Mouse (Mus musculus) liver, embryonic 14.5 days (tissue): Measurements from ENCODE around the gene Alox12b. TPM values are rescaled to one million over a fixed set of nuclear protein-coding genes. Genes with fewer than 3 reads are reported as not detected.

ENCODE experiments used
- ATAC-seq: fragments of 200-750 bp; cut with Nextera tagmentation; 2 replicates; pipeline ENCODE4 v1.8.0; 2017; ENCODE audit warnings: moderate number of reproducible peaks, mild to moderate bottlenecking, moderate library complexity; ENCODE audit not compliant: insufficient read depth
- DNase-seq, 3 experiments: peaks; one replicate each; pipeline ENCODE4 v3.0.0-alpha.2; 2012 to 2013; ENCODE audit warnings: low read depth in 3 of 3, low spot score in 3 of 3
- H3K27ac ChIP-seq: fragments of 300-500 bp; sonication (generic); 2 replicates; pipeline ENCODE4 v1.5.1; 2014; ENCODE audit warnings: moderate library complexity, mild to moderate bottlenecking, control low read depth, inconsistent platforms
- H3K27me3 ChIP-seq: fragments of 300-500 bp; sonication (generic); 2 replicates; pipeline ENCODE4 v1.6.1; 2014; ENCODE audit warnings: mild to moderate bottlenecking, low read length, moderate library complexity; ENCODE audit not compliant: control insufficient read depth, insufficient read depth
- H3K36me3 ChIP-seq: fragments of 300-500 bp; sonication (generic); replicated peaks from 2 replicates; pipeline ENCODE4 v1.6.1; 2014; ENCODE audit warnings: low read depth; ENCODE audit not compliant: control insufficient read depth, insufficient read depth
- H3K4me1 ChIP-seq, 2 experiments: fragments of 200-500 bp in 1 of 2; fragments of 300-500 bp in 1 of 2; sonication (generic) in 1 of 2; replicated peaks; 2 replicates each; pipeline ENCODE4 v1.6.1; 2012 to 2014; ENCODE audit warnings: antibody characterized with exemption in 1 of 2, inconsistent platforms in 1 of 2, low read length in 1 of 2; ENCODE audit not compliant: control insufficient read depth in 2 of 2, insufficient read depth in 2 of 2
- H3K4me2 ChIP-seq: fragments of 300-500 bp; sonication (generic); 2 replicates; pipeline ENCODE4 v1.6.1; 2014; ENCODE audit warnings: low read depth, mild to moderate bottlenecking, control low read depth, moderate library complexity
- H3K4me3 ChIP-seq, 2 experiments: fragments of 200-500 bp in 1 of 2; fragments of 300-500 bp in 1 of 2; sonication (generic) in 1 of 2; 2 replicates each; pipeline ENCODE4 v1.5.1; 2012 to 2014; ENCODE audit warnings: low read depth in 2 of 2, low read length in 2 of 2, mild to moderate bottlenecking in 2 of 2, control low read depth in 1 of 2, inconsistent platforms in 1 of 2, moderate library complexity in 1 of 2; ENCODE audit not compliant: insufficient read depth in 1 of 2
- H3K9ac ChIP-seq: fragments of 300-500 bp; sonication (generic); replicated peaks from 2 replicates; pipeline ENCODE4 v1.6.1; 2014; ENCODE audit warnings: mild to moderate bottlenecking, control low read depth, moderate library complexity
- H3K9me3 ChIP-seq: fragments of 300-500 bp; sonication (generic); 2 replicates; pipeline ENCODE4 v1.6.1; 2016; ENCODE audit warnings: low read length, mixed read lengths; ENCODE audit not compliant: control insufficient read depth
- CTCF ChIP-seq: IDR thresholded peaks from 2 replicates; pipeline ENCODE4 v1.5.1; 2016; ENCODE audit warnings: antibody characterized with exemption, low read depth, control low read depth
- EP300 ChIP-seq: IDR thresholded peaks from 2 replicates; pipeline ENCODE4 v1.6.1; 2016; ENCODE audit warnings: antibody characterized with exemption, low read depth
- WGBS: fragments of 180-500 bp; shearing (Covaris S2); extraction: QIAGEN DNeasy Blood & Tissue Kit; methylation state at CpG from one replicate; pipeline ENCODE4 v1.1.7; 2014; ENCODE audit not compliant: insufficient replicate concordance; 5-methylcytosine and 5-hydroxymethylcytosine counted together
- polyA plus RNA-seq, 2 experiments: library from polyadenylated mRNA; depleted of rRNA in 1 of 2; stranded (reverse) in 1 of 2; unstranded in 1 of 2; fragments of >200 nt; fragmentation: Nextera tagmentation in 1 of 2; extraction: Ambion mirVana in 1 of 2; gene quantifications; 2 replicates each; pipeline versions ENCODE4 v1.2.1 to v1.2.3; 2012 to 2014

Alox12b gene
- polyA plus RNA-seq (2012; rRNA removed) (not detected in 2 replicates), polyA plus RNA-seq (2014; fragmentation: Nextera tagmentation; extraction: Ambion mirVana) (not detected in 2 replicates)

- H3K9me3 ChIP-seq = no peaks in the 10 kb centered on the region
- peaks cover 18% of the 10 kb centered on the region for H3K27me3 ChIP-seq
- ATAC-seq (no peak), DNase-seq (no peak)
- H3K27ac ChIP-seq = no peak within 1 kb of the TSS
- 4% methylated on average over 17 of the region's 18 CpGs for WGBS
- no peak within 1 kb of the TSS for H3K9ac ChIP-seq
- H3K4me3 ChIP-seq = no peak within 1 kb of the TSS
- H3K4me2 ChIP-seq = no peak within 1 kb of the TSS
- no peaks in the 10 kb centered on the region for H3K4me1 ChIP-seq
- no peaks in the 10 kb centered on the region for H3K36me3 ChIP-seq
- no peak for TF ChIP-seq CTCF
- no peak for TF ChIP-seq EP300
Measured at GRCm38 (mm10) chr11:69156800-69157199, at the start of gene Alox12b. Alox12b (plus strand) TSS chr11:69156989.

- H3K27ac ChIP-seq = no peak overlapping the region
- H3K4me3 ChIP-seq = no peak overlapping the region
- peaks cover 8% of the 10 kb centered on the region for H3K36me3 ChIP-seq
- ATAC-seq = no peak
- peaks cover 4 to 17% of the 10 kb centered on the region in 2 experiments for H3K4me1 ChIP-seq
- H3K9me3 ChIP-seq = no peaks in the 10 kb centered on the region
- TF ChIP-seq EP300 (no peak), CTCF (no peak)
- no peak for DNase-seq
- WGBS = 74% methylated on average over 11 of the region's 11 CpGs
- H3K4me2 ChIP-seq = no peak overlapping the region
- H3K27me3 ChIP-seq = no peaks in the 10 kb centered on the region; the same call in 1 of the 2 replicates
- H3K9ac ChIP-seq = no peak overlapping the region
Measured at GRCm38 (mm10) chr11:69107676-69108075, 49.1 kb upstream of the Alox12b start.

- Histone ChIP-seq H3K4me2 (no peak overlapping the region), H3K27ac (no peak overlapping the region), H3K36me3 (peaks cover 8% of the 10 kb centered on the region), H3K4me3 (no peak overlapping the region), H3K9me3 (no peaks in the 10 kb centered on the region), H3K27me3 (no peaks in the 10 kb centered on the region; the same call in 1 of the 2 replicates), H3K4me1 (peaks cover 4 to 17% of the 10 kb centered on the region in 2 experiments), H3K9ac (no peak overlapping the region)
- no peak for TF ChIP-seq EP300
- TF ChIP-seq CTCF = no peak
- DNase-seq = no peak
- WGBS = 81% methylated on average over 9 of the region's 9 CpGs
- no peak for ATAC-seq
Measured at GRCm38 (mm10) chr11:69108223-69108622, 48.6 kb upstream of the Alox12b start.

GRCm38 (mm10) chr11:69109032-69109900, 47.5 kb upstream of the Alox12b start:
- H3K27me3 ChIP-seq = no peaks in the 10 kb centered on the region; the same call in 1 of the 2 replicates
- peaks cover 3% of the 10 kb centered on the region; the same call in 1 of the 2 replicates for H3K36me3 ChIP-seq
- no peak overlapping the region for H3K9ac ChIP-seq
- no peak for ATAC-seq
- TF ChIP-seq CTCF (no peak), EP300 (no peak)
- H3K4me3 ChIP-seq = no peak overlapping the region
- no peak overlapping the region for H3K27ac ChIP-seq
- H3K9me3 ChIP-seq = no peaks in the 10 kb centered on the region
- no peak for DNase-seq
- WGBS = 66% methylated on average over 13 of the region's 13 CpGs
- peaks cover 4 to 17% of the 10 kb centered on the region in 2 experiments for H3K4me1 ChIP-seq
- peak overlapping the region; percentile 75 for H3K4me2 ChIP-seq
